Mouse (Mus musculus) embryo, embryonic 9.5 days (tissue): ENCODE measurements at regions not wholly inside any gene's neighbourhood (a gene's known extent, or its start where the extent isn't known, plus 50 kb on each side); places are given as distances from the start of the nearest gene placed in this dataset.

Experiments
- DNase-seq: peaks from one replicate; pipeline ENCODE4 v3.0.0-alpha.2; 2017; ENCODE audit errors: extremely low spot score

DNA sequence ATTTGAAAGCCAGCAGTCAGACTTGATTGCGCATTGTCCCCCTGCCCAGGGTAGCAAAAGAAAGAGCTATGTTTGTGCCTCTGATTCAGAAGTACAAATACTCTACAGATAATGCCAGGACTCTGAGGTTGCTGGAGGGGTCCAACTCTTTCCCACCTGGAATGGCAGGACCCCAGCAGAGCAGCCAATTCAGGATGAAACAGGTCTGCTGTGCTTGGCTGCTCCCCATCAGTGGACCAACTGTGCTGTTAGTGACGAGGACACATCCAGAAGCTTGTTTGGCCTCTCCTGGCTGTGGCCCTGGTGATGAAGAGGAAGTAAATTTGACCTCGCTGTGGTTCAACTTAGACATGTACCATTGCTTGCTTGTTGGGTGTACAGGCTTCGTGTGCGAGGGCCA is 437.8 kb downstream of the Prdm2 start:
- DNase-seq: no peak

DNA sequence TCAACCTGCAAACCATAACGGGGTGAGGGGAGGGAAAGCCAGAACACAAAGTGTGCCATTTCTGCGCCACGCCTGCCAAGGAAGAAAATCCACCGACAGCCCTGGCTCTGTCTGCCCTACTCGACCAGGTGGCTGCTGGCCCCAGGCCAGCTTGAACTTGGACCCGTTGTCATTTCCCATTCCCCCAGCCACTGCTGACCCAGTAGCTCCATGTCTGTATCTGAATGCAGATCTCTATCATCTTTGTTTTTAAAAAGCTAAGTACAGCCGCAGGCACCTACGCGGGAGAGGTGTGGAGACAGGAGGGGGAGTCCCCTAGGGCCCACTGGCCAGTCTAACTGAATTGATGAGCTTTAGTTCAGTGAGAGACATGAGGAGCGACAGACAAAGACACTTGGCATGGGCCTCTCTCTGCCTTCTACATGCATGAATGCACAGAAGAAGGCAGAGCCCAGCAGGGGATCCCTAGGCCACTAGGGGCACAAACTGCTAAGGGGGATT is 439.1 kb downstream of the Prdm2 start:
- peak; percentile 25 for DNase-seq

DNA sequence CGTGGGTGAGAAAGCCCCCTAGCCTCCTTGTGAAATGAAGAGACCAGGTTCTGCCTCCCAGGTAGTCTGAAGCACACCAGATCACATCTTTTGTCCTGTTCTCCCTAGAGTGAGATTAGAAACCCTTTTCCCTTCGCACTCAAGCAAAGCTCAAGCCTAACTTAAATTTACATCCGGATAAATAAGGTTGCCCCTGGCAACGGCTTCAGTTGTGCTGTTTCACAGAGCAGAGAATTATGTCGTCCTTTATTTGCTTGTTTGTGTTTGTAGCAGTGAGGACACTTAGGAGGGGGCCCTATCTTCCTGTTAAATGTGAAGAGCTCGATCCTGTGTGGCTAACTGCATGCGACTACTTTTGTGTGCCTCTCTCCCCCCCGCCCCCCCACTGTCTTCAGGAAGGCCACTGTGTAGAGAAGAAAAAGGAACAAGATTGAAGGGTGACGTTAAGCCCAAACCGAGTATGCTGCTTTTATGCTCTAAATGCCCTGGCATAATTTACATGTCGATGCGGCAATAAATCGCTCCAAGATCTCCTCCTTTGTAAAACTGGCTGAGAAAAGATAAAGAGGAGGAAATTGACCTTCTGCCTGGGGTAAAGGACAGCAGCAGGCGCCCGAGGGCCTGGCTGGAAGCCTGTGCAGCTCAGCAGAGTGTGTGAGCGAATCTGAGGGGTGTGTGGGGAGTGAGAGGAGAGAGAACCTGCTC is 439.9 kb downstream of the Prdm2 start:
- peak; percentile 41 for DNase-seq

DNA sequence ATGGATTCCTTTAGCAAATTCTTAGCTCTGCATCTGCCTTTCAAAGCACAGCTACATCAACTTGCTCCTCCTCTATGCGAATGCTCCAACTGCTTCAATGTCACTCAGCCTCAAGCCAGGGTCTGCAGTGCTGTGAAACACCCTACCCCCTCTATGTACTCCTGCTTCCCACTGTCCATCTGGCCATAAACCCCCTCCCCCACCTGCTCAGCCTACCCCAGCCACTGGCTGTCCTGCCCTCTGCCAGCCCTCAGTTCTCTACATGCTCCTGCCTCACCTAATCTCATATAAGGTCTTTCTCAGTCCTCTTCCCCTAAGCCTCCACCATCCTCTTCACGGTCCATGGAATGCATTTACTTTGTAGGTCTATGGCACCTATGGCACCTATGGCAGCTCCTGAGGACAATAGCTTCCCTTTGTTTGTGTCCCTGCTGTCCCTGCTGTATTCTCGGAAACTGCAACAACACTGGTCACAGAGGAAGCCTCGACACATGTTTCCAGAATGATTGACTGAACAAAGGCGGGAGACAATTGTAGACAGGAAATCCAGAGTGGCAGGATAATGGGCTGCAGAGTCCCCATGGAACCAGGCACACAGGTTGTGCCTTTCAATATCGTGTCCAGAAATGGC is 441.2 kb downstream of the Prdm2 start:
- peak; percentile 32 for DNase-seq

DNA sequence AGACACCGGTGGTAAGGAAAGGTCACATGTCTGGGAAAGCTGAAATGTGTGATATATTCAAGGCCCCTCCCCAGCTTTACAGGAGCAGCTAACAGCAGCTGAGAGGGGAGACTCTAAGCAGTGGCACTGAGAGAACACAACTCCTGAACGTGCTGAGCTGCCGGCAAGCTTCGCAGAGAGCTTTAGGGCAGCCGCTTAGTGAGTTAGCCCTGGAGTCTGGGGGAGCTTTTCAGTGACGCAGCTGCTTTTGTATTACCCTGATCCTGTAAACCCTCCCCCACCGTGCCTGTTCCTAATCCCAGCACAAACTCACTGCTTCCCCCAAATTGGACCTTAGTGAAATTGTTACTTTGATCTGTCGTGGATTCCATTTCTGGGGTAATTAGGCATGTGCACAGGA is 442.6 kb downstream of the Prdm2 start:
- peak; percentile 17 for DNase-seq

DNA sequence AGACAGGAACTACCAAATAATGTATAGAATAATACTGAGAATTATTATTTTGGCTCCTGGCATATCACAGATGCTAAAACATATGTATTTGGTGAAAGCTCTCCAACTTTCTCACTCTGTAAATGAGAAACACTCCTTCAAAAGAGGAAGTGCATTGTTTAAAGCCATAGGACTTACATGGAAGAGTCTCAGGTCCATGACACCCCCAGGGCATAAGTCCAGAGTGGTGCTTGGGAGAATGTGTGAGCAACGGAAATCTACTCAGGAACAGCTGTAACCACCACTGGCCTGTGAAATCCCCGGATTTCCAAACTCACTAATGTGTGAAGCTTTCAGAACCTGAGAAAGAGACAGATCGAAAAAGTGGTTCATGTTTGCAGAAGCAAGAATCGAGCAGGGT is 445.1 kb downstream of the Prdm2 start:
- no peak for DNase-seq

DNA sequence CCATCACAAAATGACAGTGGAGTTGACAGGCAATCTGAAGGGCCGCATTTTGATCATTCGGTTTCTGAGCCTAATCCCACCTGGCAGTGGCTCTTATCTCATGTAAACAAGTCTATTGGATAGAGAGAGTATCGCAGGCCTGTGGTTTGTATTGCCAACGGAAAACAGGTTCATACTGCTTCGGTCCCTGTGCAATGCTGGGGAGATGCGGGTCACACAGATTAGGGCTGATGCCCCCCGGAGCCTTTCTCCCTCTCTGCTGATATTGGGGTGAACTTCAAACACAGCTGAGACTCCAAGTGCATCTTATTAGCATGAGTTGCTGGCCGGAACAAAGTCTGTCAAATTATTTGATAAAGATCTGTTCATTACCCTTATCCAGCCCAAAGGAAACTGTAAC is 451.2 kb downstream of the Prdm2 start:
- no peak for DNase-seq

DNA sequence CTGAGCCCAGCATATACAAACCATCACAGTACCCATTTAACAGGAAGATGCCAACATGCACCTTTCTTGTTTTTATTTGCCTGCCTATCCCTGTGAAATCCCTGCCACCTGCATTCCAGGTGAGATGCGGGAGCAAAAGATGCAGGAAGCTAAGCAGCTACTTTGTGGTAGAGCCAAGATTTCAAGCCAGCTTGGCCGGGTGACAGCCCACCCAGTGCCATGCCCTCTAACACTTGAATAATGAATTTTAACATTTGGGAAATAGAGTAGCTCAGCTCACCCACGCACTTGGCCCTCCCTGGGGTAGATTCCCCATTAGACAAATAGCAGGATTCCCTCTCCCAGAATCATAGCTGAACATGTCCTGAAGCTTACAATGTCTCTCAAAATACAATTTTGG is 454.7 kb downstream of the Prdm2 start:
- DNase-seq: no peak

DNA sequence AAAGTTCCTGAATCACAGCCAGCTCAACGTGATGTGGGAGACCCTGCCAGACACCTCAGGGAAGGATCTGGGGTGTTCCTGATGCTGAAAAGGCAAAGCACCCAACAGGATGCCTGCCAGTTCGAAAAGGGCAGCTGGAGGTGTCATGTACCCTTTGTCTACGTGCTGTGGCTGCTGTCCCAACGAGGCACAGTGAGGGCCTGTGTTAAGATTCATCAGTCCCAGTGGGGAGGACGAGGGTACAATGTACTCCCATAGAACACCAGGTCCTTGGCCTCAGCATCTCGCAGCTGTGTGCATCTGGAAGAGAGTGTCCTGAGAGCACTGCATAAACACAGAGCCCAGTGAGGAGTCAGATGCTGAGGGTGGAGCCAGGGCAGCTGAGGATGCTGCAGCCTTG is 456.5 kb downstream of the Prdm2 start:
- DNase-seq: no peak

DNA sequence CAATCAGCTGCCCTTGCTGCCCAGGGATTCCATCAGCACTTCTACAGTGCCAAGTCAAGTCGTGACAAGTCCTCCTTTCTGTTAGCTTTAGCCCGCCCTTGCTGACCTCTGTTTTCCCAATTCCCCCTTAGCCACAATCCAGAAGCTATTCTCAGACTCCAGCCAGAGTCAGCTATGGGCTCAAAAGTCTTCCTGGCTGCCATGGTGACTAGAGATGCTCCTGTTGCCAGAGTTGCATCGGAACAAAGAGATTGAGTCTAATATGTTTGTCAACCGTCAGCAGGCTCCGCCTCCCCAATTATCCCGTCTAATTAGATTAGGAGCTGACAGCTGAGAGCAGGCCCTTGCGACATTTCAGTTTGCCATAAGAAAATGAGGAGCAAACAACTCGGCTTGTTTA is 462.9 kb downstream of the Prdm2 start:
- peak; percentile 52 for DNase-seq

DNA sequence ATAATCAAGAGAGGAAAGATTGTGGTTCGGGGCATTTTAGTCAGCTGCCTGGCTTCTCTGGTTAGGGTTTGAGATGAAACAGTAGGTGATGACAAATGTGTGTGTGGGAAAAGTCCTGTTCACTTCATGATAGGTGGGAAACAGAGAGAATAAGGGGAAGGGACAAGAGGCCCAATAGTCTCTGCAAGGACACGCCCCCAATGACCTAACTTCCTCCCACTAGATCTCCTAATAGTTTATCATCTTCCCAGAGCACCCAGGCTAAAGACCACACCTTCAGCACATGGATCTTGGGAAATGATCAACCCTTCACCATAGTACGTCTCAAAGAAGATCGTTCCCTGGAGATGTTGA is 484.3 kb upstream of the Kazn start:
- no peak for DNase-seq

DNA sequence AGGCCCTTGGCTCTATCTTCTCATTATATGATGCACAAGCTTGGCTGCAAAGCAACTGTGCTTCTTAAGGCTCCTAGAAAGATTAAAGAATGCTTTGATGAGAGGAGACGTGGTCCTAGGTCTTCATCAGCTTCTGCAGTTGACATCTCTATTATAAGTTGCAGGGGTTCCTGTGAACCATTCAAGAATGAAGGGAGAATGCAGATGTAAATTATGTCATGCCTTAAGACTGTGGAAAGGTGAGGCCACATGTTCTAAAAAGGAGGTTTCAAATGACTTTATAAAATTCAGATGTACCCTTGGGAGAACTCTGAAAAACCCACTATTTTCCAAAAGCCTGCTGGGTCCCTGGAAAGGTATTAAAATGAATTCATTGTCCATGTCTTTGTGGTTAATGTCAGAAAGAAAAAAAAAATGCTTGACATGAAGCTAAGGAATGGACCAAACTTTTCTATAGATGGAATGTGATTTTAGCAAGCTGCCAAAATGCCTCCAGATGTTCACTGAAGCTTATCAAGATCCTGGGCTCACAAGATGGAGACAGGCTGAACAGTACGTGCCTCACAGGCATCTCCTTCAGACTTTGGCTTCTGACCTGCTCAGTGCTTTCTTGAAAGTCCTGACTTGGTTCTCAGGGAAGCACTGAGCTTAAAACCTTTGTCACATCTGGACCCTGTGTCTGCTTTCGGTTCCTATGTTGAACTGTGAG is 483.8 kb upstream of the Kazn start:
- DNase-seq: no peak

DNA sequence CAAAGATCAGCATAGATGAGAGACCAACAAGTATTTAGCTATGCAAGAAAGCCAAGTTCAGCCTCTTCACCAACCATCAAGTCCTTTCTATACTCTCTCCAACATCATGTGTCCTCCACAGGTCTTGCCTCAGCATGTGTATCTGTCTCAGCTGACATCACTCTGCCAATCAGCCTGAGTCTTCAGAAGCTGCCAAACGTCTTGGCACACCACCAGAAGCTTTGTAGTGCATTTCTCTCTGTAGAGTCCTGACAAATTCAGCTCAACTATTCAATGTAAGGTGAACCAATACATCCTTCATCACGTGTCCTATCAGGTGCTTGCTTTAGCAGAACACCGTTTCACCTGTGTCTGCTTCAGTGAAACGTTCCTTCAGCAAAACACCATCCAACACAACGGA is 462.4 kb upstream of the Kazn start:
- DNase-seq: no peak

DNA sequence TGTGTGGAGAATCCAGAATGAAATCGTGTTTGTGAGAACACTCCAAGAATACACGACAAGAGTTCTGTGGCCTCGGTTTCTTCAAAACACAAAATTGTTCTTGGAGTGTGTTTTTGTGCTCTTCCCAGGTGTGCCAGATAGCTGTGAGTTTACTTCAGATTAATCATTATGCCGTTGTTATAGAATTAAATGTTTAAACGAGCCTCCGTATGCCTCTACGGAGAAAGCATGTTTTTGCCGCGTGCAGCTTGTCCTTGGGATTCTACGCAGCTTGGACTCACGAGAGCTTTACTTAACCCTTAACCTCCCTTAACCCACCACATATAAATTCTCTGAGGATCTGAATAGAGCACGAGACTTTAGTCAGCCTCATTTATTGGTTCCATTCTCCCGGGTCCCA is 455.7 kb upstream of the Kazn start:
- no peak for DNase-seq

DNA sequence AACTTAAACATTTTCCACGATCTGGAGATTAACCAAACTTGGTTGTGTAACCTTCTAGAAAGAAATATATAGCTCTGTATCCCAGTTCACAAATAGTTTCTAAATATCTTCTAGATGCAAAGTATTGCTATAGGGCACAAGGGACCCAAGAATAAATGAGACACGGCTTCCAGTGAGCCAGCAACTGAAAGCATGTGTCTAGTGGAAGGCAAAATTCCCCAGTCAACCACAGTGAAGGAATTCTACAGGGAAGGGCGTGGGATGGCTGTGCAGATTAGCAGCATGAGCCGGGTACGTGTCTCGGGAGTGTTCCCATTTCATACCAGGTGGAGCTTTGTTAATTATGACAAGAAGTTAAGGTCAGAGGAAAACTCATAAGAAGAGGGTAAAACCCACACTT is 449.0 kb upstream of the Kazn start:
- no peak for DNase-seq

DNA sequence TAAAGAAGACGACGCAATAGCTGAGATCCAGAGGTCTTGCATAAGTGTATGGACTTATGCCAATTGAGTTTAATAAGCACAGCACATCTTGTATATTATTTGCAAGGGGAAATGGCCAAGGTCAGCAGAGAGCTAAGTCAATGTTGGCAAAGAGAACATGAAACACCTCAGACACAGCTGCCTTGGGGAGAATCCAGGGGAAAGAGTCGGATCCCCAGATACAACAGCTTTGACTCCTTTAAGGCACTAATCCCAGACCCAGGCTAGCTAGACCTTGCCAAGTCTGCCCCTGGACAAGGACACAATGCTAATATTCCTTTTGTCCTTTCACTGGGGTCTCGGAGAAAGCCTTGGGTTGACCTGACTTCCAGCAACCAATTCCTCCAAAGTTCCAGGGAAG is 438.2 kb upstream of the Kazn start:
- no peak for DNase-seq

DNA sequence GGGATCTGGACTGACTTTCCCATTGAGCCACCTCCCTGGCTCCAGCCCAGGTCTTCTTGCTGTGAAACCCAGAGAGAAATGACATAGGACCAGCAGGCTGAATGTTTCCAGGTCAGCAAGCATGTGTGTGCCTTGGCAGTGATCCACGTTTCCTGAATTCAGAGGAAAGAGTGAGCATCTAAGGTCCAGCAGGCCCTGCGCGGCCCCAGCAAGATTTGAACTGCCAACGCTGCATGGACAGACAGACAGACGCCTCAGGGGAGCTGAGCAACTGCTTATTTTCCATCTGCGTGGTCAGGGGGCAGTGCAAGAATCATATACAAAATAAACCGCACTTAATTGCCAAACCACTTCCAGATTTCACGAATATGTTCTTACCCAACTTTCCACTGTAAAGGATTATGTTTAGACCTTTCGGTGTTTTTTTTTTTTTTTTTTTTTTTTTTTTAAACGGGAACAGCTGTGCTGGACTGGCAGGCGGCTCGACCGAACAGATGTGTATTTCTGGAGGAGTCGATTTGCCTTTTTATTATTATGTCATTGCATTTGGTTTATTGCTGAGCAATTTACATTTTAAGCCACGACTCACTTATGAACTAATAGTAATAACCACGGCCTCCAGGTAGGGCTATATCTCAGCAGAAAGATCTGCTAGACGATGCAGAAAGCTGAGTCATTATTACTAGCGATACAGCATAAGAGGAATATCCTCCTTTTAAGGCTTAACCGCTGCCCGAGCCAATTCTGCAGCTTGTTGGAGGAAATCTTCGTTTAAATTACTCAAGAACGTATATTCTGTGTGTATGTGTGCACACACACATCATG is 435.7 kb upstream of the Kazn start:
- no peak for DNase-seq

DNA sequence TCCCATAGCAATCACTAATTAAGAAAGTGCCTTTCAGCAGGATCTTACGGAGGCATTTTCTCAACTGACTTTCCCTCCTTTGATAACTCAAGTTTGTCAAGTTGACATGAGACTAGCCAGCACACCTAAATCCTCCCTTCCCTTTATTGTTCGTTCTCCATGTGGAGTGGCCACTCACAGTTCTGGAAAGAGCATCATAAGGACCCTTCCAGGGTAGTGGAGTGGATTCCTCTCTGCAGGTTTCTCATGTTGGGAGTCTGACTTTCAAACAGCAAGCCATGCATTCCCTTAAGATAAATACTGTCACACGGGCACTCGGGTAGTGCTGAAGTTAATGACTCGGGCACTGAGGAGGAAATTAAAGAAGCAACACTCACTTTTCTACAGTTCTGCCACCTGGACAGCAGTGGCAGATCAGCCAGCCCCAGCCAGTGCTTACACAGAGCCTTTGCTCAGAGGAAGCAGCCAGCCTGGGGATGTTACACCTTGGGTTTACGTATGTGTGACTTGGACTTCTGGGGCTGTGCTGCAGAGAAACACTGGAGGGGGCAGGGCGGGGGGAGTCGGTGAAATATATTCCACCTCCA is 432.8 kb upstream of the Kazn start:
- no peak for DNase-seq

DNA sequence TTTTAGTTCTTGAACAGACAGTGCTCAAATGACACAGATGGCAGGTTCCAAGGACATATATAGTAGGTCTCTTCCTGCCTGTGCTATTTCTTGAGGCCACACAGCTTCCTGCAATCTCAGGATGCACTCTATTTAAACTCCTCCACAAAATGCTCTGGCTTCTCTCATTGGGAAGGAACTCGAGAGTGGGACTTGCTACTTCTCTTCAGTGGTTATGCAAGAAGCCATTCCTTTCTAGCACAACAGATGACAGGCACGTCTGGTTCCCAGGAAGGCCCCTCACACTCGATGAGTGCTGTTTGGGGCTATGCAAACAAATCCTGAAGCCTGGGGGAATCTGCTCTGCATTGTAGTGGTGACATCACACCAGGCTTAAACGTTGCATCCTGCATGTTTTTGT is 425.6 kb upstream of the Kazn start:
- DNase-seq: no peak

DNA sequence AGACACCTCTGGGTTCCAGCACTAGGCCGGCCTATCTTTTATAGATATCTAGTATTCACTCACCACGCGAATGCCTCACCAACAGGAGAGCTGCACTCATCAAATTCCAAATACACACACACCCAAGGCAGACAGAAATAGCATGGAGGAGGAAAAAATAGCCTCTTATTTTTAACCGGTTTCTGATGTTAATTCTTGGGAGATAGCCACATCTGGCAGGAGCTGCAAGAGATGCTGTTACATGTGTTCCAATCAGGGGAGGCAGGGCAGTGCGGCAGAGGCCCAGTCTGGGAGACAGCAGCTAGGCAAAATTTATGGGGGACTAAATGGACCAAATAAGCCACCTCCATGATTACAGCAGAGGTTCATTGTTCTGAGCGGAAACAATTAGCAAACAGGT is 419.0 kb upstream of the Kazn start:
- no peak for DNase-seq

DNA sequence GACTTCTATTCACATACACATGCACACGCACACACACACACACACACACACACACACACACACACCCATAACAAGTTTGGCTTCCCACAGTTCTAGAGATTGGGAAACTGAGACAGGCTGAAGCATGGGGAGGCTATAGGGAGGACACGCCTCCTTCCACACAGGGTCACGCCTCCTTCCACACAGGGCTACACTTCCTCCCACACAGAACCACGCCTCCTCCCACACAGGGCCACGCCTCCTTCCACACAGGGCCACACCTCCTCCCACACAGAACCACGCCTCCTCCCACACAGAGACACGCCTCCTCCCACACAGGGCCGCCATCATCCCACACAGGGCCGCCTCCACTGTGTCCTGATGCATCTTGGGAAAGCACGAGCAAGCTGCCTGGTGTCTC is 401.9 kb upstream of the Kazn start:
- no peak for DNase-seq

DNA sequence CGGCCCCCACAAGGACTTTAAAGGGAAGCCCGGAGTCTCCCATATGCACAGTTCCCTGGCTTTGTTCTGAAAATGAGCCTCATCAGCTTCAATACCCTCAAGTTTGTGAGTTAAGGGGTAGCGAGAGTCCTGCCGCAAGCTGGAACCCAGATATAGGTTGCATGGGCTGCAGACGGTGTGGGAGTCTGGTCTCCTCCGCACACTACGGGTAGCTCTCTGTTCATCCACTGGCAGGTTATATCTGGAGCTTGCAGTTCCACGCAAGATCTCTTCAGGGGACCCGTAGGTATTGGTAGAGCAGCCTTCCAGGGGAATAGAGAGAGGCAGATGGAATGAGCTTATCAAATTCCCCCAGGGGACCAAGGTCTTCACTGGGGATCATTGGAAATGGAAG is 400.1 kb upstream of the Kazn start:
- no peak for DNase-seq
